13 mouse cellular contexts compared by ENCODE assay signal in genomic region chr7:44623714-44624542, GRCm38 (mm10). TPM values are rescaled to one million over a fixed set of nuclear protein-coding genes. Genes with fewer than 3 reads are reported as not detected.
DNase-seq lines count a peak whose midpoint lies in the region; ATAC-seq lines count a peak whose summit lies in the region.
"Had no signal": no experiment of that assay in that cellular context is flagged by ENCODE, and none has a peak within 500 bp of the region (broad histone marks: within the 10 kb centered on the region; RNA-seq: fewer than 3 reads in every experiment).

No protein-coding gene starts in this region.

- no peaks in the 10 kb centered on the region for H3K27me3 ChIP-seq in forebrain, embryonic 11.5 days (ENCODE audit: control insufficient read depth, insufficient read depth, low read length)
- H3K27me3 ChIP-seq: embryonic facial prominence, embryonic 15.5 days; Patski had no signal

- intact Hi-C loops in left cerebral cortex, postnatal 4 days (cut with DNase I), result no loop called here
- intact Hi-C loops in left cerebral cortex, postnatal 36 days (cut with DNase I), result no loop called here

- no peaks in the 10 kb centered on the region for H3K4me1 ChIP-seq in forebrain, embryonic 11.5 days (replicated peaks; ENCODE audit: control insufficient read depth, insufficient read depth, low read length)
- H3K4me1 ChIP-seq: embryonic facial prominence, embryonic 15.5 days had no signal

- no peak overlapping the region for H3K9ac ChIP-seq in forebrain, embryonic 11.5 days (ENCODE audit: low read length)
- H3K9ac ChIP-seq: embryonic facial prominence, embryonic 15.5 days; midbrain, embryonic 13.5 days had no signal

- no peak overlapping the region for H3K4me2 ChIP-seq in forebrain, embryonic 11.5 days (ENCODE audit: low read depth, low read length, severe bottlenecking)
- H3K4me2 ChIP-seq: embryonic facial prominence, embryonic 15.5 days; midbrain, embryonic 13.5 days had no signal

- no peaks in the 10 kb centered on the region for H3K9me3 ChIP-seq in forebrain, embryonic 11.5 days (ENCODE audit: control insufficient read depth, low read length)
- H3K9me3 ChIP-seq: embryonic facial prominence, embryonic 15.5 days had no signal

- no peaks in the 10 kb centered on the region for H3K36me3 ChIP-seq in forebrain, embryonic 11.5 days (ENCODE audit: control insufficient read depth, insufficient read depth, low read length)
- H3K36me3 ChIP-seq: embryonic facial prominence, embryonic 15.5 days; midbrain, embryonic 13.5 days had no signal

- ATAC-seq in forebrain, embryonic 11.5 days (replicated peaks; ENCODE audit: low FRiP score), result no peak
- ATAC-seq: midbrain, embryonic 13.5 days; Patski had no signal

- no peak overlapping the region for H3K27ac ChIP-seq in forebrain, embryonic 11.5 days (ENCODE audit: low read depth, low read length)
- H3K27ac ChIP-seq: embryonic facial prominence, embryonic 15.5 days; left cerebral cortex, adult 2 months; midbrain, embryonic 13.5 days had no signal

- DNase-seq in left cerebral cortex, postnatal 4 days, result peak; percentile 62
- no peak for DNase-seq in left cerebral cortex, postnatal 36 days (ENCODE audit: low spot score in 2 of 2)
- DNase-seq in brain, adult 2 months (ENCODE audit: low read depth, low spot score), result peak; percentile 53
- peak; percentile 78 to 79 for DNase-seq in cerebellum, postnatal 25 days
- peak; percentile 29 for DNase-seq in yolk sac, embryonic 10.5 days (ENCODE audit: low spot score)
- DNase-seq in spleen, adult 12 weeks (ENCODE audit: low spot score), result no peak
- DNase-seq in forebrain, embryonic 11.5 days (ENCODE audit: low spot score), result no peak
- DNase-seq: kidney, adult 18-20 months had no signal

- H3K4me3 ChIP-seq in forebrain, embryonic 11.5 days (ENCODE audit: low read depth, low read length), result no peak overlapping the region
- H3K4me3 ChIP-seq: embryonic facial prominence, embryonic 15.5 days; left cerebral cortex, adult 2 months; midbrain, embryonic 13.5 days had no signal

- WGBS in forebrain, embryonic 11.5 days, result 48% methylated on average over 18 of the region's 18 CpGs

RNA-seq across cellular contexts. Expression of gene Kcnc3, which starts 33.5 kb away (rescaled TPM):
- 10 to 100 TPM; 31.0 to 33.0 TPM for total RNA-seq in left cerebral cortex, postnatal 4 days (2021)
- total RNA-seq in left cerebral cortex, postnatal 36 days (2021), result 100 to 1,000 TPM in 1 of 2 experiments, 10 to 100 TPM in 1; 97.6 to 107 TPM
- 1.8 and 2.0 TPM in 2 replicates for polyA plus RNA-seq in forebrain, embryonic 11.5 days (2014; fragmentation: Nextera tagmentation; extraction: Ambion mirVana)
- polyA plus RNA-seq: heart, embryonic 14.5 days had no signal

RNA-seq across cellular contexts. Expression of gene Myh14, which starts 46.7 kb away (rescaled TPM):
- 1 to 10 TPM; 3.0 to 5.7 TPM for total RNA-seq in left cerebral cortex, postnatal 4 days (2021)
- total RNA-seq in left cerebral cortex, postnatal 36 days (2021), result 10 to 100 TPM; 17.7 to 20.6 TPM
- polyA plus RNA-seq in forebrain, embryonic 11.5 days (2014; fragmentation: Nextera tagmentation; extraction: Ambion mirVana), result 1.7 and 2.6 TPM in 2 replicates

RNA-seq across cellular contexts. Expression of gene Napsa, which starts 51.7 kb away (rescaled TPM):
- under 1 TPM in 1 of 2 experiments, not detected in 1; 0.30 TPM for total RNA-seq in left cerebral cortex, postnatal 4 days (2021)
- total RNA-seq in left cerebral cortex, postnatal 36 days (2021), result not detected
- 0.68 and 0.92 TPM in 2 replicates for polyA plus RNA-seq in forebrain, embryonic 11.5 days (2014; fragmentation: Nextera tagmentation; extraction: Ambion mirVana)

Comparison
In these comparisons a context has a peak if more than half of its experiments do, and no peak if none do; other contexts are left out.
1. DNase-seq: peak in left cerebral cortex, postnatal 4 days (single experiment), brain, adult 2 months (single experiment), cerebellum, postnatal 25 days (2 of 2) and yolk sac, embryonic 10.5 days (single experiment); none in left cerebral cortex, postnatal 36 days (0 of 2), spleen, adult 12 weeks (single experiment) and forebrain, embryonic 11.5 days (single experiment).